Mouse (Mus musculus): ENCODE results near the gene Itgb1bp2. TPM values are rescaled to one million over a fixed set of nuclear protein-coding genes. Genes with fewer than 3 reads are reported as not detected.
"Not testable (repeated sequence)": the region's sequence is repeated elsewhere in the genome, so short reads cannot be mapped to it uniquely, and the experiment has no call there.

Gene Itgb1bp2
- polyA plus RNA-seq, 1 experiment from 2014 or later = 6.0 TPM

- Histone ChIP-seq H3K36me3 (ENCODE audit: control insufficient read depth, insufficient read depth, low read length) (no peaks in the 10 kb centered on the region; the same call in 1 of the 2 replicates), H3K27me3 (ENCODE audit: control insufficient read depth, insufficient read depth, low read length) (no peaks in the 10 kb centered on the region), H3K4me2 (ENCODE audit: low read depth) (peak within 1 kb of the TSS; percentile 49), H3K4me3 (ENCODE audit: low read depth, low read length) (peak within 1 kb of the TSS; percentile 70), H3K9ac (ENCODE audit: low read length) (peak within 1 kb of the TSS; percentile 93), H3K9me3 (ENCODE audit: control insufficient read depth, low read length) (no peaks in the 10 kb centered on the region), H3K4me1 (ENCODE audit: control insufficient read depth, insufficient read depth, low read length) (no peaks in the 10 kb centered on the region), H3K27ac (ENCODE audit: low read depth, low read length) (peak within 1 kb of the TSS; percentile 92)
- ATAC-seq (ENCODE audit: insufficient read depth, low FRiP score, low TSS enrichment) = peak; percentile 94
- WGBS = 20% methylated on average over 45 of the region's 51 CpGs
- DNase-seq (ENCODE audit: low spot score) = peak; percentile 89
Measured at GRCm38 (mm10) chrX:101429142-101429949, 19.5 kb upstream of the Itgb1bp2 start, which contains the start of gene Nono. Gene Nono (plus strand): TSS chrX:101429318.

DNA sequence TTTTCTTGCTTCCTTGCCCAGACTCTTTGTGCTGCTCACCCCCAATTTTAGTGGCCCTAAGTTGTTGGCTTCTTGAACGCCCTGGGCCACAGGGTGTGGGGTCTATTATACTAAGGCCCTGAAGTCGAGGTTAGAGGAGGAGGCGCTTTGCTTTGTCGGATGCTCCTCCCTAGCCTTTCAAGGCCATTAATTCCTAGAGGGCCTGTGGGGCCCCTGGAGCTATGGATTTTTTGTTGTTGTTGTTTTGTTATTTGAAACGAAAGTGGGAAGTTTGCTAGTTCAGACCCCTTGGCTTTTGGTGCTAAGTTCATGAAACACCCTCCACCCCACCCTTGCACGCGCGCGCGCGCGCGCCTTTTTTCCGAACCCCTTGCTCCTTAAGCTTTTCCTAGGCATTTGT lies 18.9 kb upstream of the Itgb1bp2 start:
- H3K9ac ChIP-seq (ENCODE audit: low read length) = peak overlapping the region; percentile 93
- H3K36me3 ChIP-seq (ENCODE audit: control insufficient read depth, insufficient read depth, low read length) = no peaks in the 10 kb centered on the region; the same call in 1 of the 2 replicates
- peak overlapping the region; percentile 70 for H3K4me3 ChIP-seq (ENCODE audit: low read depth, low read length)
- H3K9me3 ChIP-seq (ENCODE audit: control insufficient read depth, low read length) = no peaks in the 10 kb centered on the region
- H3K4me1 ChIP-seq (ENCODE audit: control insufficient read depth, insufficient read depth, low read length) = no peaks in the 10 kb centered on the region
- no peaks in the 10 kb centered on the region for H3K27me3 ChIP-seq (ENCODE audit: control insufficient read depth, insufficient read depth, low read length)
- DNase-seq (ENCODE audit: low spot score) = no peak
- ATAC-seq (ENCODE audit: insufficient read depth, low FRiP score, low TSS enrichment) = peak; percentile 58; the same call in 1 of the 2 replicates
- 16% methylated on average over 14 of the region's 14 CpGs for WGBS
- peak overlapping the region; percentile 49 for H3K4me2 ChIP-seq (ENCODE audit: low read depth)
- H3K27ac ChIP-seq (ENCODE audit: low read depth, low read length) = peak overlapping the region; percentile 92

DNA sequence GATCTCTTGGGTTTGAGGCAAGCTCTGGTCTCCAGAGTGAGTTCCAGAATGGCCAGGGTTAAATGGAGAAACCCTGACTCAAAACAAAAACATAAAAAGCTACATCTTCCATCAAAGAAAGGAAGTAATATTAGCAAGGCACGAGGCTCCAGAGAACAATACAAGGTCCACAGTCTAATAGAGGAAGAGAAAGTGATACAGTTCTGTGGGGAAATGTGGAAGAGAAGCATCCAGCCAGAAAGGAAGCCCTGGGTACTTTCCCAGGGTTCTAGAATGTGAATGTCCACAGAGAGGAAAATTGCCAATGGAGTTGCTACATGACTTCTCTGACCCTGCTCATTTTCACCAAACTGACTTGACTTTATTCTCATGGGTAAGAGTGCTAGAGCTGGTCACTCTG lies 2.3 kb downstream of the Itgb1bp2 start:
- 85% methylated on average over 1 of the region's 1 CpGs for WGBS
- Histone ChIP-seq H3K4me1 (ENCODE audit: control insufficient read depth, insufficient read depth, low read length) (no peaks in the 10 kb centered on the region), H3K9ac (ENCODE audit: low read length) (no peak overlapping the region), H3K27me3 (ENCODE audit: control insufficient read depth, insufficient read depth, low read length) (no peaks in the 10 kb centered on the region), H3K4me2 (ENCODE audit: low read depth) (no peak overlapping the region), H3K27ac (ENCODE audit: low read depth, low read length) (no peak overlapping the region), H3K9me3 (ENCODE audit: control insufficient read depth, low read length) (no peaks in the 10 kb centered on the region), H3K36me3 (ENCODE audit: control insufficient read depth, insufficient read depth, low read length) (peaks cover 4% of the 10 kb centered on the region; the same call in 1 of the 2 replicates), H3K4me3 (ENCODE audit: low read depth, low read length) (no peak overlapping the region)
- DNase-seq (ENCODE audit: low spot score) (no peak), ATAC-seq (ENCODE audit: insufficient read depth, low FRiP score, low TSS enrichment) (no peak)

DNA sequence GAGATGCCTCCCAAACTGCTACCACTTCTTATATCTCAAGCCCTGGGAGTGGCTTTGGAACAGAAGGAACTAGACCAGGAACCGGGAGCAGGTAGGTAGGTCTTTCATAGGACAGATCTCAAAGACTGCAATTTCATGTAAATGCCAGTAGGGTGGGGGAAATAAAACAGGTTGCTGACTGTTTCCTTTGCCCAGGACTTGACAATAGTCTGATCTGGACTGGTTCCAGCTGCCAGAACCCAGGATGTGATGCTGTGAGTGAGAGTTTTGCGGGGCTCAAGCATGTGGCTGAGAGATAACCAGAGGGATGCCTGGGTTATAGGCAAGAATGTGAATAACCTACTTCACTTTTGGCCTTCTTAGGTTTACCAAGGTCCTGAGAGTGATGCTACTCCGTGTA lies 2.7 kb downstream of the Itgb1bp2 start:
- no peak overlapping the region for H3K4me2 ChIP-seq (ENCODE audit: low read depth)
- no peak for DNase-seq (ENCODE audit: low spot score)
- 86% methylated on average over 3 of the region's 3 CpGs for WGBS
- no peak overlapping the region for H3K4me3 ChIP-seq (ENCODE audit: low read depth, low read length)
- H3K36me3 ChIP-seq (ENCODE audit: control insufficient read depth, insufficient read depth, low read length) = peaks cover 4% of the 10 kb centered on the region; the same call in 1 of the 2 replicates
- no peak overlapping the region for H3K27ac ChIP-seq (ENCODE audit: low read depth, low read length)
- no peaks in the 10 kb centered on the region for H3K4me1 ChIP-seq (ENCODE audit: control insufficient read depth, insufficient read depth, low read length)
- no peaks in the 10 kb centered on the region for H3K9me3 ChIP-seq (ENCODE audit: control insufficient read depth, low read length)
- no peaks in the 10 kb centered on the region for H3K27me3 ChIP-seq (ENCODE audit: control insufficient read depth, insufficient read depth, low read length)
- no peak overlapping the region for H3K9ac ChIP-seq (ENCODE audit: low read length)
- no peak for ATAC-seq (ENCODE audit: insufficient read depth, low FRiP score, low TSS enrichment)

GRCm38 (mm10) chrX:101472202-101472601 lies 23.3 kb downstream of the Itgb1bp2 start:
- Histone ChIP-seq H3K36me3 (ENCODE audit: control insufficient read depth, insufficient read depth, low read length) (no peaks in the 10 kb centered on the region), H3K27ac (ENCODE audit: low read depth, low read length) (no peak overlapping the region), H3K4me2 (ENCODE audit: low read depth) (no peak overlapping the region), H3K27me3 (ENCODE audit: control insufficient read depth, insufficient read depth, low read length) (no peaks in the 10 kb centered on the region), H3K9me3 (ENCODE audit: control insufficient read depth, low read length) (no peaks in the 10 kb centered on the region), H3K4me3 (ENCODE audit: low read depth, low read length) (no peak overlapping the region), H3K4me1 (ENCODE audit: control insufficient read depth, insufficient read depth, low read length) (no peaks in the 10 kb centered on the region), H3K9ac (ENCODE audit: low read length) (no peak overlapping the region)
- ATAC-seq (ENCODE audit: insufficient read depth, low FRiP score, low TSS enrichment) (no peak), DNase-seq (ENCODE audit: low spot score) (no peak)
- WGBS = 89% methylated on average over 4 of the region's 4 CpGs

- Histone ChIP-seq H3K36me3 (ENCODE audit: control insufficient read depth, insufficient read depth, low read length) (no peaks in the 10 kb centered on the region), H3K9me3 (ENCODE audit: control insufficient read depth, low read length) (no peaks in the 10 kb centered on the region), H3K9ac (ENCODE audit: low read length) (no peak overlapping the region), H3K4me3 (ENCODE audit: low read depth, low read length) (no peak overlapping the region), H3K4me2 (ENCODE audit: low read depth) (no peak overlapping the region), H3K27ac (ENCODE audit: low read depth, low read length) (no peak overlapping the region), H3K27me3 (ENCODE audit: control insufficient read depth, insufficient read depth, low read length) (no peaks in the 10 kb centered on the region), H3K4me1 (ENCODE audit: control insufficient read depth, insufficient read depth, low read length) (no peaks in the 10 kb centered on the region)
- ATAC-seq (ENCODE audit: insufficient read depth, low FRiP score, low TSS enrichment) (no peak), DNase-seq (ENCODE audit: low spot score) (no peak)
- WGBS = 80% methylated on average over 6 of the region's 6 CpGs
Measured at GRCm38 (mm10) chrX:101481604-101482350, 32.9 kb downstream of the Itgb1bp2 start.

- H3K9ac ChIP-seq (ENCODE audit: low read length); H3K9me3 ChIP-seq (ENCODE audit: control insufficient read depth, low read length); H3K27me3 ChIP-seq (ENCODE audit: control insufficient read depth, insufficient read depth, low read length); H3K4me3 ChIP-seq (ENCODE audit: low read depth, low read length); H3K4me2 ChIP-seq (ENCODE audit: low read depth); H3K27ac ChIP-seq (ENCODE audit: low read depth, low read length); H3K36me3 ChIP-seq (ENCODE audit: control insufficient read depth, insufficient read depth, low read length); H3K4me1 ChIP-seq (ENCODE audit: control insufficient read depth, insufficient read depth, low read length); ATAC-seq (ENCODE audit: insufficient read depth, low FRiP score, low TSS enrichment): not testable (repeated sequence)
- peak; percentile 48 for DNase-seq (ENCODE audit: low spot score)
- WGBS = 30% methylated on average over 10 of the region's 12 CpGs
Measured at GRCm38 (mm10) chrX:101486487-101487152, 37.7 kb downstream of the Itgb1bp2 start.
